Mouse (Mus musculus): Measurements from ENCODE around the gene Rbmx2. TPM values are rescaled to one million over a fixed set of nuclear protein-coding genes. Genes with fewer than 3 reads are reported as not detected.

The Rbmx2 gene
- polyA plus RNA-seq, 1 experiment = not detected

- Histone ChIP-seq H3K27ac (ENCODE audit: insufficient read depth, low read depth, low read length) (no peak overlapping the region), H3K4me3 (ENCODE audit: insufficient read depth, low read depth, low read length) (no peak overlapping the region), H3K4me1 (ENCODE audit: control insufficient read depth, insufficient read depth, low read length) (no peaks in the 10 kb centered on the region)
- 91% methylated on average over 8 of the region's 8 CpGs for WGBS
- TF ChIP-seq POLR2A (IDR thresholded peaks at IDR 0.05; ENCODE audit: insufficient read depth, low read depth, low read length) (no peak), CTCF (IDR thresholded peaks at IDR 0.05; ENCODE audit: insufficient read depth, low read depth, low read length) (no peak)
Observed at GRCm38 (mm10) chrX:48712846-48713245, 18.0 kb downstream of the Rbmx2 start.

DNA sequence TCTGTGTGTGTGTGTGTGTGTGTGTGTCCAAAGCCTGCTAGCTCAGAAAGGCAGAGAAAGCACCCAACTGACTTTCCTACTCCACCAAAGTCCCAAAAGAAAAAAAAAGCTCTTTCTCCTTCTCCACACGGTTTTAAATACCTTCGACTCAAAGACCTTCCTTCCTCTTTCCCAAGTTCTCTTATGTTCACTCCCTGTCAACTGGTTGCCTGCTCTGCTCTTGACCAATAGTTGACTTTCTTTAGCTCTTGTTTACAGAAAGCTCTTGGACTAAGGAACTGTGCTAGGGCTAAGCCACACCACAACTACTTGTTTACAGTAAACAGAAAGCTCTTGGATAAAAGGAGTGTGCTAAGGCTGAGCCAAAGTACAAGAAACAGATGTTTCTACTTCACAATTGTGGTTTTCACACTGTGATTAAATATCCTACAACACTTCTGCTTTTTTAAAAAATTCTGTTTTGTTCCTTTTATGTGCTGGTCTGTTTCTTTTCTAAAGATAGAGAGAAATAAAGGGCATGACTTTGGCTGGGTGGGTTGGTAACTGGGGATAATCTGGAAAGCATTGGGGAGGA is 60.0 kb downstream of the Rbmx2 start:
- 64% methylated on average over 2 of the region's 2 CpGs for WGBS
- TF ChIP-seq POLR2A (IDR thresholded peaks at IDR 0.05; ENCODE audit: insufficient read depth, low read depth, low read length) (no peak), CTCF (IDR thresholded peaks at IDR 0.05; ENCODE audit: insufficient read depth, low read depth, low read length) (no peak)
- H3K4me1 ChIP-seq (ENCODE audit: control insufficient read depth, insufficient read depth, low read length) = no peaks in the 10 kb centered on the region

More for the DNA sequence above, 60.0 kb downstream of the Rbmx2 start:
- Histone ChIP-seq H3K27ac (ENCODE audit: insufficient read depth, low read depth, low read length) (no peak overlapping the region), H3K4me3 (ENCODE audit: insufficient read depth, low read depth, low read length) (no peak overlapping the region)

Other genes with a start within 250 kb of the Rbmx2 start
- not detected in 2 replicates for gene Elf4, start 231.9 kb upstream of the Rbmx2 start, polyA plus RNA-seq (2012; ENCODE audit: insufficient read depth, insufficient read length, low replicate concordance, missing spikeins)
- gene Aifm1, start 181.4 kb upstream of the Rbmx2 start, polyA plus RNA-seq (2012; ENCODE audit: insufficient read depth, insufficient read length, low replicate concordance, missing spikeins) = not detected in 2 replicates
- not detected in 2 replicates for gene Rab33a, start 175.7 kb upstream of the Rbmx2 start, polyA plus RNA-seq (2012; ENCODE audit: insufficient read depth, insufficient read length, low replicate concordance, missing spikeins)
- not detected in 2 replicates for gene Zfp280c, start 100.5 kb upstream of the Rbmx2 start, polyA plus RNA-seq (2012; ENCODE audit: insufficient read depth, insufficient read length, low replicate concordance, missing spikeins)
- not detected in 2 replicates for gene Slc25a14, start 71.6 kb upstream of the Rbmx2 start, polyA plus RNA-seq (2012; ENCODE audit: insufficient read depth, insufficient read length, low replicate concordance, missing spikeins)
- gene Gpr119, start 20.5 kb upstream of the Rbmx2 start, polyA plus RNA-seq (2012; ENCODE audit: insufficient read depth, insufficient read length, low replicate concordance, missing spikeins) = not detected in 2 replicates
- not detected in 2 replicates for gene Gm595, start 182.7 kb downstream of the Rbmx2 start, polyA plus RNA-seq (2012; ENCODE audit: insufficient read depth, insufficient read length, low replicate concordance, missing spikeins)

All from olfactory bulb, adult 2 months (tissue).